Mouse (Mus musculus) CH12.LX (cell line): ENCODE results near the gene Rps2. TPM values are rescaled to one million over a fixed set of nuclear protein-coding genes. Genes with fewer than 3 reads are reported as not detected.

Source experiments
- DNase-seq: peaks from one replicate; pipeline ENCODE4 v3.0.0-alpha.2; 2013; ENCODE audit errors: extremely low read depth
- H3K27ac ChIP-seq: 2 replicates; pipeline ENCODE4 v1.5.1; 2012; ENCODE audit warnings: low read depth, mild to moderate bottlenecking, control low read depth, moderate library complexity; ENCODE audit not compliant: insufficient read depth
- H3K27me3 ChIP-seq: replicated peaks from 2 replicates; pipeline ENCODE3; 2012; ENCODE audit warnings: inconsistent platforms
- H3K36me3 ChIP-seq, 2 experiments: replicated peaks in 1 of 2; 2 replicates each; pipeline versions ENCODE3 to v1.6.1; 2012; ENCODE audit warnings: inconsistent platforms in 1 of 2, low read length in 1 of 2, mild to moderate bottlenecking in 1 of 2, mixed read lengths in 1 of 2, moderate library complexity in 1 of 2; ENCODE audit not compliant: control insufficient read depth in 1 of 2, insufficient read depth in 1 of 2
- H3K4me1 ChIP-seq, 2 experiments: 2 replicates each; pipeline ENCODE4 v1.6.1; 2012; ENCODE audit warnings: inconsistent platforms in 1 of 2, moderate library complexity in 1 of 2; ENCODE audit not compliant: insufficient read depth in 2 of 2, control insufficient read depth in 1 of 2
- H3K4me2 ChIP-seq: 2 replicates; pipeline ENCODE4 v1.6.1; 2012; ENCODE audit warnings: low read depth, mild to moderate bottlenecking, control low read depth; ENCODE audit not compliant: poor library complexity, insufficient read depth, severe bottlenecking
- H3K4me3 ChIP-seq, 3 experiments: fragments of 150-350 bp in 1 of 3; sonication (generic) in 1 of 3; replicated peaks in 1 of 3; 2 replicates each; pipeline versions ENCODE3 to v1.5.1; 2011 to 2012; ENCODE audit warnings: low read depth in 2 of 3, low read length in 2 of 3, mild to moderate bottlenecking in 2 of 3, moderate library complexity in 2 of 3, control low read depth in 1 of 3, improper control_type of control experiment in 1 of 3, inconsistent platforms in 1 of 3, mixed read lengths in 1 of 3; ENCODE audit not compliant: poor library complexity in 1 of 3
- H3K79me2 ChIP-seq: replicated peaks from 2 replicates; pipeline ENCODE4 v1.6.1; 2012; ENCODE audit warnings: mild to moderate bottlenecking, moderate library complexity; ENCODE audit not compliant: control insufficient read depth, poor library complexity, insufficient read depth, severe bottlenecking; ENCODE audit errors: extremely low read depth
- H3K9ac ChIP-seq: 2 replicates; pipeline ENCODE4 v1.6.1; 2012; ENCODE audit warnings: low read depth, mild to moderate bottlenecking, control low read depth, moderate library complexity; ENCODE audit not compliant: insufficient read depth
- H3K9me3 ChIP-seq: replicated peaks from 2 replicates; pipeline ENCODE3; 2012; ENCODE audit warnings: low read length, inconsistent platforms, mixed read lengths
- CHD1 ChIP-seq: IDR thresholded peaks from 2 replicates; pipeline ENCODE4 v1.6.1; 2012; ENCODE audit warnings: low read depth, low read length, improper control_type of control experiment, inconsistent platforms
- CTCF ChIP-seq, 2 experiments: IDR thresholded peaks in 1 of 2; conservative IDR thresholded peaks in 1 of 2; 2 replicates each; pipeline ENCODE4 v1.5.1; 2011 to 2012; ENCODE audit warnings: low read depth in 2 of 2, low read length in 2 of 2, improper control_type of control experiment in 1 of 2, inconsistent platforms in 1 of 2, mild to moderate bottlenecking in 1 of 2, moderate library complexity in 1 of 2
- ELF1 ChIP-seq: IDR thresholded peaks from 2 replicates; pipeline ENCODE4 v1.6.1; 2014; ENCODE audit warnings: low read depth, mild to moderate bottlenecking, inconsistent platforms, low read length, improper control_type of control experiment
- EP300 ChIP-seq: IDR thresholded peaks from 2 replicates; pipeline ENCODE4 v1.6.1; 2011; ENCODE audit warnings: low read length, improper control_type of control experiment
- ETS1 ChIP-seq: conservative IDR thresholded peaks from 2 replicates; pipeline ENCODE4 v1.6.1; 2012; ENCODE audit warnings: low read depth, mild to moderate bottlenecking, inconsistent platforms, low read length, improper control_type of control experiment, moderate library complexity
- GABPA ChIP-seq: IDR thresholded peaks from 2 replicates; pipeline ENCODE4 v1.6.1; 2012; ENCODE audit warnings: low read depth, low read length, improper control_type of control experiment, inconsistent platforms; ENCODE audit not compliant: insufficient replicate concordance
- IRF4 ChIP-seq: IDR thresholded peaks from 2 replicates; pipeline ENCODE4 v1.6.1; 2014; ENCODE audit warnings: low read depth, mild to moderate bottlenecking, inconsistent platforms, low read length, improper control_type of control experiment
- JUN ChIP-seq: IDR thresholded peaks from 2 replicates; pipeline ENCODE4 v1.6.1; 2011; ENCODE audit warnings: low read depth, mild to moderate bottlenecking, low read length, improper control_type of control experiment, moderate library complexity; ENCODE audit not compliant: insufficient read depth
- JUND ChIP-seq: conservative IDR thresholded peaks from 2 replicates; pipeline ENCODE4 v1.6.1; 2011; ENCODE audit warnings: low read depth, low read length, improper control_type of control experiment
- KAT2A ChIP-seq: IDR thresholded peaks from 2 replicates; pipeline ENCODE4 v1.6.1; 2012; ENCODE audit warnings: low read length, improper control_type of control experiment, inconsistent platforms; ENCODE audit not compliant: insufficient replicate concordance
- MAFK ChIP-seq: IDR thresholded peaks from 2 replicates; pipeline ENCODE4 v1.6.1; 2011; ENCODE audit warnings: low read length, improper control_type of control experiment; ENCODE audit not compliant: insufficient replicate concordance
- MAZ ChIP-seq: IDR thresholded peaks from 2 replicates; pipeline ENCODE4 v1.6.1; 2012; ENCODE audit warnings: low read depth, mild to moderate bottlenecking, inconsistent platforms, low read length, improper control_type of control experiment, moderate library complexity
- MEF2A ChIP-seq: IDR thresholded peaks from 2 replicates; pipeline ENCODE4 v1.6.1; 2014; ENCODE audit warnings: low read depth, mild to moderate bottlenecking, inconsistent platforms, low read length, improper control_type of control experiment, borderline replicate concordance
- NRF1 ChIP-seq: IDR thresholded peaks from 2 replicates; pipeline ENCODE4 v1.6.1; 2014; ENCODE audit warnings: low read depth, mild to moderate bottlenecking, inconsistent platforms, low read length, improper control_type of control experiment, moderate library complexity
- PAX5 ChIP-seq: IDR thresholded peaks from 2 replicates; pipeline ENCODE4 v1.6.1; 2012; ENCODE audit warnings: low read length, inconsistent platforms, mixed read lengths
- RAD21 ChIP-seq: IDR thresholded peaks from 2 replicates; pipeline ENCODE4 v1.6.1; 2011; ENCODE audit warnings: low read depth, mild to moderate bottlenecking, low read length, improper control_type of control experiment, moderate library complexity
- TBP ChIP-seq: conservative IDR thresholded peaks from 2 replicates; pipeline ENCODE4 v1.6.1; 2011; ENCODE audit warnings: low read depth, low read length, improper control_type of control experiment
- USF2 ChIP-seq: conservative IDR thresholded peaks from 2 replicates; pipeline ENCODE4 v1.6.1; 2011; ENCODE audit warnings: low read depth, low read length, improper control_type of control experiment
- ZC3H11A ChIP-seq: IDR thresholded peaks from 2 replicates; pipeline ENCODE4 v1.6.1; 2012; ENCODE audit warnings: low read depth, mild to moderate bottlenecking, inconsistent platforms, low read length, improper control_type of control experiment
- ZKSCAN1 ChIP-seq: IDR thresholded peaks from 2 replicates; pipeline ENCODE4 v1.6.1; 2012; ENCODE audit warnings: low read depth, inconsistent platforms, low read length, improper control_type of control experiment, borderline replicate concordance
- ZMIZ1 ChIP-seq: IDR thresholded peaks from 2 replicates; pipeline ENCODE4 v1.6.1; 2012; ENCODE audit warnings: low read depth, mild to moderate bottlenecking, inconsistent platforms, low read length, improper control_type of control experiment
- ZNF384 ChIP-seq: IDR thresholded peaks from 2 replicates; pipeline ENCODE4 v1.6.1; 2012; ENCODE audit warnings: low read depth, low read length, improper control_type of control experiment, inconsistent platforms
- dilution Hi-C: fragments of 300-500 bp; cut with MboI; formaldehyde crosslinking; loops from 2 replicates; pipeline ENCODE4 v1.14.3; 2020; ENCODE audit warnings: low sequenced_read_pairs; ENCODE audit not compliant: extremely low pct_unique_long_range_greater_than_20kb, extremely low pct_ligation_motif_present
- in situ Hi-C: fragments of 300-500 bp; cut with MboI; formaldehyde crosslinking; loops from 3 replicates; pipeline ENCODE4 v1.14.3; 2019; ENCODE audit warnings: low sequenced_read_pairs, low pct_ligation_motif_present, low pct_unique_long_range_greater_than_20kb, mixed read lengths
- polyA plus RNA-seq: library from polyadenylated mRNA; unstranded; fragments of >175 nt; gene quantifications from 2 replicates; pipeline ENCODE4 v1.2.1, GENCODE M21; 2012; ENCODE audit warnings: low read depth; ENCODE audit not compliant: insufficient read length
- total RNA-seq, 2 experiments: library from RNA; depleted of rRNA; stranded (reverse); fragments of 300-350 nt in 1 of 2; fragments of >200 nt in 1 of 2; gene quantifications; 2 replicates each; pipeline ENCODE4 v1.2.3; 2012 to 2014

Gene Rps2
- total and polyA plus RNA-seq, 3 experiments = 2,057 to 6,050 (median 5,410) TPM

- no peaks in the 10 kb centered on the region for H3K27me3 ChIP-seq
- dilution Hi-C loops = no loop called here
- no peaks in the 10 kb centered on the region for H3K9me3 ChIP-seq
- H3K4me1 ChIP-seq = peaks cover 5 to 26% of the 10 kb centered on the region in 2 experiments; a peak in 3 of 4 replicates
- H3K36me3 ChIP-seq = peaks cover 16% of the 10 kb centered on the region in 2 experiments
- peaks cover 26% of the 10 kb centered on the region for H3K79me2 ChIP-seq
- DNase-seq = no peak
- in situ Hi-C loops = no loop called here
- H3K9ac ChIP-seq = no peak overlapping the region
- H3K4me2 ChIP-seq = no peak overlapping the region
- H3K4me3 ChIP-seq = no peak overlapping the region
- peak; percentile 11 for TF ChIP-seq RAD21
- peak in 1 of 2 experiments; percentile 57; a peak in 2 of 4 replicates for TF ChIP-seq CTCF (conservative IDR thresholded peaks at IDR 0.05 in 1 of 2, IDR thresholded peaks at IDR 0.05 in 1 of 2; ENCODE audit: low read depth in 2 of 2, low read length in 2 of 2)
- no peak for TF ChIP-seq IRF4
- peak; percentile 89 for TF ChIP-seq TBP
- TF ChIP-seq, all 38 proteins: peak for 3
- H3K27ac ChIP-seq = no peak overlapping the region
These were observed 7.9 kb downstream of the Rps2 start for GRCm38 (mm10) chr17:24725637-24726390.

- Histone ChIP-seq H3K36me3 (peaks cover under 1% of the 10 kb centered on the region in 2 experiments), H3K4me3 (no peak within 1 kb of the TSS), H3K79me2 (peaks cover 11% of the 10 kb centered on the region; the same call in 1 of the 2 replicates), H3K27ac (no peak within 1 kb of the TSS), H3K27me3 (no peaks in the 10 kb centered on the region), H3K4me1 (peaks cover under 1 to 23% of the 10 kb centered on the region in 2 experiments; a peak in 3 of 4 replicates), H3K9me3 (no peaks in the 10 kb centered on the region), H3K9ac (no peak within 1 kb of the TSS), H3K4me2 (no peak within 1 kb of the TSS)
- in situ Hi-C loops = no loop called here
- no peak for DNase-seq
- dilution Hi-C loops = no loop called here
- TF ChIP-seq ZC3H11A (no peak), ZKSCAN1 (no peak), ELF1 (no peak), EP300 (no peak), USF2 (no peak), JUN (no peak)
These were observed 9.7 kb downstream of the Rps2 start, which contains the start of gene Rpl3l for GRCm38 (mm10) chr17:24727618-24728017. Gene Rpl3l, plus strand, starts transcription at chr17:24727820.

GRCm38 (mm10) chr17:24728184-24728583, 10.3 kb downstream of the Rps2 start:
- no peak for DNase-seq
- Histone ChIP-seq H3K9ac (no peak overlapping the region), H3K27me3 (no peaks in the 10 kb centered on the region), H3K79me2 (peaks cover 7% of the 10 kb centered on the region; the same call in 1 of the 2 replicates), H3K36me3 (peaks cover 0 to 2% of the 10 kb centered on the region in 2 experiments), H3K4me2 (no peak overlapping the region), H3K4me1 (peaks cover 0 to 24% of the 10 kb centered on the region in 2 experiments; a peak in 2 of 4 replicates), H3K27ac (no peak overlapping the region), H3K4me3 (no peak overlapping the region), H3K9me3 (no peaks in the 10 kb centered on the region)
- dilution Hi-C loops (no loop called here), in situ Hi-C loops (no loop called here)
- TF ChIP-seq ETS1 (no peak), PAX5 (no peak), MAFK (no peak), ZMIZ1 (no peak), RAD21 (no peak), CTCF (conservative IDR thresholded peaks at IDR 0.05 in 1 of 2, IDR thresholded peaks at IDR 0.05 in 1 of 2; ENCODE audit: low read depth in 2 of 2, low read length in 2 of 2) (no peak), TBP (no peak), CHD1 (no peak), MAZ (no peak), NRF1 (no peak), IRF4 (no peak), JUND (no peak), ELF1 (no peak), KAT2A (no peak), GABPA (no peak), ZC3H11A (no peak), MEF2A (no peak), ZNF384 (no peak)
